In genomic region chr2:19734164-19734870, GRCm38 (mm10) we compare ENCODE assay signal across 15 mouse cellular contexts.
DNase-seq lines count a peak whose midpoint lies in the region; ATAC-seq lines count a peak whose summit lies in the region.
"Had no signal": no experiment of that assay in that cellular context is flagged by ENCODE, and none has a peak within 500 bp of the region (broad histone marks: within the 10 kb centered on the region; RNA-seq: fewer than 3 reads in every experiment).

No protein-coding gene starts in this region.

- peak; percentile 13 for DNase-seq in CD4-positive, CD25-positive, alpha-beta regulatory T cell, adult 2 months (ENCODE audit: low read depth, low spot score)
- peak; percentile 86 for DNase-seq in A20 (ENCODE audit: low read depth, low spot score)
- peak; percentile 70 for DNase-seq in thymus, postnatal 0 days (ENCODE audit: low spot score)
- no peak for DNase-seq in left cerebral cortex, adult 8-10 months (ENCODE audit: low spot score in 2 of 2)
- DNase-seq in right cerebral cortex, postnatal 14 days = no peak
- DNase-seq in right cerebral cortex, adult 2 months (ENCODE audit: low spot score in 2 of 2) = no peak
- DNase-seq: cerebellum, adult 9-11 months; kidney, adult 18-20 months; liver; liver, postnatal 0 days; right cerebral cortex, postnatal 25 days had no signal

- ATAC-seq in CD4-positive, CD25-positive, alpha-beta regulatory T cell, adult 4 months = no peak
- 0 out of 2 replicates have a peak, but pooled peaks have one; percentile 31 for ATAC-seq in megakaryocyte progenitor cell, adult 5-6 weeks (replicated peaks; ENCODE audit: poor library complexity)
- ATAC-seq: hindbrain, embryonic 16.5 days; liver, postnatal 0 days; Patski had no signal

Comparison
In these comparisons a context has a peak if more than half of its experiments do, and no peak if none do; other contexts are left out.
1. DNase-seq: peak in CD4-positive, CD25-positive, alpha-beta regulatory T cell, adult 2 months (single experiment), A20 (single experiment) and thymus, postnatal 0 days (single experiment); none in left cerebral cortex, adult 8-10 months (0 of 2), right cerebral cortex, postnatal 14 days (single experiment) and right cerebral cortex, adult 2 months (0 of 2).